Mouse (Mus musculus) cerebellum, adult 2 months (tissue): ENCODE measurements at regions not wholly inside any gene's neighbourhood (a gene's known extent, or its start where the extent isn't known, plus 50 kb on each side); places are given as distances from the start of the nearest gene placed in this dataset.

ENCODE experiments used
- DNase-seq, 2 experiments: peaks; one replicate each; pipeline ENCODE4 v3.0.0; 2021
- H3K27ac ChIP-seq: fragments of 200-500 bp; 2 replicates; pipeline ENCODE4 v1.5.1; 2012; ENCODE audit warnings: low read length, control low read depth, inconsistent platforms; ENCODE audit not compliant: insufficient read depth
- H3K27me3 ChIP-seq: fragments of 200-500 bp; 2 replicates; pipeline ENCODE4 v1.6.1; 2012; ENCODE audit warnings: inconsistent platforms, mild to moderate bottlenecking, low read length, moderate library complexity; ENCODE audit not compliant: control insufficient read depth, insufficient read depth
- H3K4me1 ChIP-seq: fragments of 200-500 bp; 2 replicates; pipeline ENCODE4 v1.6.1; 2011; ENCODE audit warnings: low read length; ENCODE audit not compliant: control insufficient read depth, insufficient read depth
- H3K4me3 ChIP-seq: fragments of 200-500 bp; replicated peaks from 2 replicates; pipeline ENCODE3; 2011; ENCODE audit warnings: mild to moderate bottlenecking, low read depth, low read length, control low read depth; ENCODE audit not compliant: insufficient read depth
- CTCF ChIP-seq: fragments of 200-500 bp; IDR thresholded peaks from 2 replicates; pipeline ENCODE4 v1.5.1; 2011; ENCODE audit warnings: low read depth, mild to moderate bottlenecking, control low read depth, low read length, moderate library complexity, borderline replicate concordance; ENCODE audit not compliant: insufficient read depth
- POLR2A ChIP-seq: fragments of 200-500 bp; IDR thresholded peaks from 2 replicates; pipeline ENCODE4 v1.6.1; 2011; ENCODE audit warnings: low read length, control low read depth, borderline replicate concordance; ENCODE audit not compliant: insufficient read depth
- WGBS: fragments of 180-500 bp; shearing (Covaris S2); methylation state at CpG from one replicate; pipeline ENCODE4 v1.1.7; 2018; 5-methylcytosine and 5-hydroxymethylcytosine counted together

DNA sequence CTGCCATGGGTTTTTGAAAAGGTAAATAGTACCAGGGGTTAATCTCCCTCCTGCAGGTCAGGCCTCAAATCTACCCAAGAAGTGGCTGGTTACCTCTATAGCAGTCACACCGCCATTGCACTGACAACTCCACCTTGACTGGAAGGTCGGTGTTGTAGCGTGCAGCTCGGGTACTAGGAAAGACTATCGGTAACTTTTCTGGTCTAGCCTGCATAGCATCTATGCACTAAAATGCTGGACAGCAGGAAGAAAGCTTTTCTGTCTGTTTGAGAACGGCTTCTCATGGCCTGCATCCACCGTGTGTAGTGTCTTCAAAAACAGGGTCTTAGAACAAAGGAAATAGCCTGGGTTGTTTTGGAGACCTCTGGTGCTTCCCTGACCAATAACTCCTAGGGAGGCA is 88.8 kb downstream of the Bms1 start:
- 93% methylated on average over 7 of the region's 7 CpGs for WGBS
- TF ChIP-seq POLR2A (no peak), CTCF (no peak)

DNA sequence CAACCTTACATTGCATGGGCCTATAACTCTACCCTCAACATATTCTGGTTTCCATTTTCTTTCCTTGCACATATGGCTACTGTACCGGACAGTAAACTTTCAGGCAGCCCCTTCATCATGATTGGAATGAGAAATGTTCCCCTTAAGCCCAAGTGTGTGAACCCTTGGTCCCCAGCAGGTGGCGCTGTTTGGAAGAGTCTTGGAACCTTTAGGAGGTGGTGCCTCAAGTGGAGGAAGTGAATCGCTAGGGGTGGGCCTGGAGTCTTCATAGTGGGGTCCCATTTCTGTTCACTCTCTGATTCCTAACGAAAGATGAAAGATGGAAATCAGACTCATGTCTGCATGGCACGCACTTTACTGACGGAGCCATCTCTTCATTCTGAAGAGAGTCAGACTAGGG is 91.8 kb downstream of the Bms1 start:
- H3K27ac ChIP-seq: no peak overlapping the region
- TF ChIP-seq POLR2A: no peak
- no peak; the same call in 1 of the 2 replicates for TF ChIP-seq CTCF
- DNase-seq: no peak
- H3K4me1 ChIP-seq: no peaks in the 10 kb centered on the region; the same call in 1 of the 2 replicates
- H3K4me3 ChIP-seq: no peak overlapping the region
- no peaks in the 10 kb centered on the region for H3K27me3 ChIP-seq
- WGBS: 56% methylated on average over 6 of the region's 6 CpGs

More for the DNA sequence above, 88.8 kb downstream of the Bms1 start:
- no peaks in the 10 kb centered on the region for H3K4me1 ChIP-seq
- no peak overlapping the region for H3K4me3 ChIP-seq
- H3K27ac ChIP-seq: no peak overlapping the region
- no peak for DNase-seq
- no peaks in the 10 kb centered on the region for H3K27me3 ChIP-seq

DNA sequence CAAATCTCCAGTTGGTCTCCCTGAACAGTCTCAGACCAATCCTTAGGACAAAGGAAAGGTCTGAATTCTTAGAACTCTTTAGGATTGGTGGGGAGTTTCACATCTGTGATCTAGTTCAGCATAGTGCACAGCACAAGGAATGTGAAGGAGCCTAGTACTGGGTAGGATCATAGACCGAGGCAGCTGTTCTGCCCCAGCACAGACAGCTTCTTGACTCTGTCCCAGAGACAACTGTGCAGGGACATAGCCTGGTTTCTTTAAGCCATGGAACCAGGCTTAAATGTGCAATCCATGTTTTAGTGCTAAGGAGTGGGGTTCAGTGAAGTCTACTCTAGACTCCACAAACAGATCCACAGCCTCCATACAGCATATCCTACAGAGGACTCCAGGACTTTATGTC is 93.6 kb downstream of the Bms1 start:
- WGBS: 92% methylated on average over 1 of the region's 1 CpGs
- no peak for TF ChIP-seq CTCF
- TF ChIP-seq POLR2A: no peak
- Histone ChIP-seq H3K27ac (no peak overlapping the region), H3K4me3 (no peak overlapping the region), H3K4me1 (no peaks in the 10 kb centered on the region; the same call in 1 of the 2 replicates), H3K27me3 (no peaks in the 10 kb centered on the region)
- no peak for DNase-seq

DNA sequence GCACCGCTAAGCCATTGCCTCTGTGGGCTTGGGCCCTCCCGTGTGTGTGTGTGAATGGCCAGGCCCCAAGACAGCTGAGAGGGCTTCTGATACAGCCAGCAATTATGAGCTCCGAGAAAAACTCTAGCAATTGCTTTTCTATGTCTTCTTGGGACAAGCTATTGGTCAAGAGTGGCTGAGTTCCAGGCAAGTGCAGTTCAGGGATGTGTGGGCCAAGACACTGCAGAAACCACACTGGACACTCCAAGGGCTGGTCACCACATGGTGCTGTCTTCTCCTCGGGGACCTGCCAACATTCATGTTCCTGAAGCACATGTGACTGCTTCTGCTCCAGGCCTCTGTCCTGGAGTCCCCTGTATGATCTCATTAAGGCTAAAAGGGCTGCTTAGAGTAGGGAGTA is 94.7 kb downstream of the Bms1 start:
- Histone ChIP-seq H3K27me3 (no peaks in the 10 kb centered on the region), H3K4me1 (no peaks in the 10 kb centered on the region; the same call in 1 of the 2 replicates), H3K27ac (no peak overlapping the region), H3K4me3 (no peak overlapping the region)
- WGBS: 56% methylated on average over 4 of the region's 4 CpGs
- TF ChIP-seq POLR2A (no peak), CTCF (no peak)
- DNase-seq: no peak

DNA sequence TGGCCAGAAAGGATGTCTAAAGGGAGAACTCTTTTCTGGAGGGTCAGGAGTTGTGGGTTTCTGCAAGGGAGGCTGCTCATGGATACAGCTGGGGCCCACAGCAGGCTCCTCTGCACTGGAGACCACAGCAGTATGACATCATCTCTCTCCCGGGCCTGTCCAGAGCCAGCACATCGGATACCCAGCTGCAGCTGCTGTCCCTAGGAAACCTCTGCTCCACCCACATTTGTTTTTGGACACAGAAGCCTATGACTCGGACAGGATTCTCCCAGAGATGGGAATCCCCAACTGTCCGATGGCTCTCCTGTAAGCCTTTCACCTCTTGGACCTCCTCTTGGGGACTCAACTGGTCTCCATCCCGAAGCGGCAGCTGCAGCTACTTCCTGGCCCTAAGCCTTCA is 96.2 kb downstream of the Bms1 start:
- no peak overlapping the region for H3K4me3 ChIP-seq
- TF ChIP-seq POLR2A (no peak), CTCF (no peak)
- 60% methylated on average over 6 of the region's 6 CpGs for WGBS

DNA sequence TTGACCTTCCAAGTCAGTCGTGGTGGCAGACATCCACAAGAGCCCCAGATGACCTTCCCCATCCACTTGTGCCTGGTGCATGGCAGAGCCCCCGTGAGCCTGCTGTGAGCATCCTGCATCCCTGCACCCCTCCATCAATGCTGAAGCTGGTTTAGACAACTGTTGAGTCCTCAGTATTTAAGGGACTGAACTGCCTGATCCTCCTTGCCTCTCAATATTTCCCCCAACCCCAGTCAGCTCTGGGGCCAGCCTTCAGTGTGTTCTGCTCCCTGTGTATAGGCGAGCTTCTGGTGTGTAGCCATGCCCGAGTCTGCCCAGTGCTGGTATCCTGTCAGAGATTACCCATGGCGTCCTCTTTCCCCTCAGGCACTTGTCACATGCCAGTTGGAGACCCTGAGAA is 96.6 kb downstream of the Bms1 start:
- Histone ChIP-seq H3K4me3 (no peak overlapping the region), H3K27me3 (no peaks in the 10 kb centered on the region), H3K27ac (no peak overlapping the region), H3K4me1 (no peaks in the 10 kb centered on the region; the same call in 1 of the 2 replicates)
- TF ChIP-seq POLR2A (no peak), CTCF (no peak)
- DNase-seq: no peak
- WGBS: 51% methylated on average over 5 of the region's 5 CpGs

More for the DNA sequence above, 96.2 kb downstream of the Bms1 start:
- Histone ChIP-seq H3K27me3 (no peaks in the 10 kb centered on the region), H3K4me1 (no peaks in the 10 kb centered on the region; the same call in 1 of the 2 replicates), H3K27ac (no peak overlapping the region)
- DNase-seq: no peak

DNA sequence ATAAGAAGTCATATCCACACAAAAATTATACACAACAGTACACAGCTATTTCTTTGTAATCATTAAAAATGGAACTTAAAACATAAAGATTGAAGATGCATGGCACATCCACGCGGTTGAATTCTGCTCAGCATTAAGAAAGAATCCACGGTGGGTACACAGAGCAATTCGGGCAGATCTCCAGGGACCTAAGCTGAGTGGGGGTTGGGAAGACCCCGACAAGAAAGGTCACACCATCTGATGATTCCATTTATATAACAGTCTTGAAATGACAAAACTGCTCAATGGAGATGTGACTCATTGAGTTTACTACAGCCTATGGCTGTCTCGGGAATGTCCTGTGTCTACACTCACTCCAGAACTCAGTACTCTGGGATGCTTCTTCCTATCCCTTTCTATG is 97.2 kb downstream of the Bms1 start:
- H3K27me3 ChIP-seq: no peaks in the 10 kb centered on the region
- TF ChIP-seq CTCF (no peak), POLR2A (no peak)
- H3K27ac ChIP-seq: no peak overlapping the region
- H3K4me3 ChIP-seq: no peak overlapping the region
- H3K4me1 ChIP-seq: no peaks in the 10 kb centered on the region; the same call in 1 of the 2 replicates
- DNase-seq: no peak
- WGBS: 84% methylated on average over 6 of the region's 6 CpGs

DNA sequence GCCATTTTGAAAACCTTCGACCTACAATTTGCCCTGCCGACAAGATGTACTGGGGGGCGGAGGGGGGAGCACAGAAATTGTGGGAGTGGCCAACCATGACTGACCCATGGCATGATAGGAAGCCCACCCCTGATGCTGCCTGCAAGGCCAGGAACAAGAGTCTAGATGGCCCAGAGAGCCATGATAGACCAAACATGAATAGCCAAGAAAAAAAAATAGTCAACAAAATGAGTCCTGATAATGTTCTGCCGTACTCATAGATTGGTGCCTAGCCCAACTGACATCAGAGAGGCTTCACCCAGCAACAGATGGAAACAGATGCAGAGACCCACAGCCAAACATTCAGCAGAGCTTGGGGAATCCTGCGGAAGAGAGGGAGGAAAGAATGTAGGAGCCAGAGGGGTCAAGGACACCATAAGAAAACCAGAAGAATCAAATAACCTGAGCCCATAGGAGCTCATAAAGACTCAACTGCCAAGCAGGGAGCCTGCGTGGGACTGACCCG is 99.2 kb downstream of the Bms1 start:
- WGBS: 82% methylated on average over 7 of the region's 7 CpGs
- DNase-seq: no peak
- TF ChIP-seq POLR2A (no peak), CTCF (no peak)
- H3K27ac ChIP-seq: no peak overlapping the region
- no peak overlapping the region for H3K4me3 ChIP-seq
- no peaks in the 10 kb centered on the region; the same call in 1 of the 2 replicates for H3K4me1 ChIP-seq
- H3K27me3 ChIP-seq: no peaks in the 10 kb centered on the region
